Mouse (Mus musculus) layer of hippocampus, adult 9-10 months (tissue): Measurements from ENCODE around the gene Hnf1a.

Experiments
- DNase-seq: peaks from one replicate; pipeline ENCODE4 v3.0.0; 2022; ENCODE audit warnings: low spot score

Gene Hnf1a

DNA sequence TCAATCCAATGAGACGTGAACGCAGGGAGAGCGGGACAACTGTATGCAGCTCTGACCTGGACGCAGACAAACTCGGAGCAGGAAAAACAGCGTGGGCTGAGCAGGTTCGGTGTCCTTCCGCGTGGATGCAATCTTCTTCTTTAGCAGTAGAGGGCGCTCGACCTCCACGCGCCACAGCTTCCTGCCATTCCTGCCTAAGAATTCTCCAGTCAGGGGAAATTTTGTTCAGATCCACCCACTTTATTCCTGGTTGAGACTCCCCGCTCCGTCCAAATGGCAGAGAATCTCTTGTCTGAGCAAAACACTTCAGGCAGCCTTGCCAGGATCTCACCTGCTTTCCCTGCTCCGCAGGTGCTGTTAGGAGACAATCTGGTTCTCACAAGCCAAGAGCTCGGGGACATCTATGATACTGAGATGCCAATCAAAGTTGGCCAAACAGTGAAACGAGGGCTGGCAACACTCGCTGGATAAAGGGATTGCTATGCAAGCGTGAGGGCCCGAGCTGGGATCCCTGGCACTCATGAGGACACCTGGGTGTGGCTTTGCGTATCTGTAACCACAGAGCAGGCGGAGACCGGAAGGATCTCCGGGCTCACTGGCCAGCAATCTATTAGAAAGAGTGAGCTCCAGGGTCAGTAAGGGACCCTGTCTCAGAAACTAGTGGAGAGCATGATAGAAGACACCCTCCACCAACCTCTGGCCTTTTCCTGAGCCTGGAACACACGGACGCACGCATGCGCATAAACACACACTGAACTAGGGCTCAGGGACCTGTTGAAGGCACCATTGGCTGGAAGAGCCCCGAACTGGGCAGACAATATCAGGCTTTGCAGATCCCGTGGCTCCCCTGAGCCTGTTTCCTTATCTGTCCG, 8.6 kb upstream of the Hnf1a start:
- DNase-seq: peak; percentile 67

- DNase-seq: no peak
Measured at GRCm38 (mm10) chr5:114978888-114979249, 8.0 kb upstream of the Hnf1a start.

GRCm38 (mm10) chr5:114978473-114978872, 7.6 kb upstream of the Hnf1a start:
- DNase-seq: no peak

- DNase-seq: no peak
Measured at GRCm38 (mm10) chr5:114976935-114977334, 6.0 kb upstream of the Hnf1a start.

DNA sequence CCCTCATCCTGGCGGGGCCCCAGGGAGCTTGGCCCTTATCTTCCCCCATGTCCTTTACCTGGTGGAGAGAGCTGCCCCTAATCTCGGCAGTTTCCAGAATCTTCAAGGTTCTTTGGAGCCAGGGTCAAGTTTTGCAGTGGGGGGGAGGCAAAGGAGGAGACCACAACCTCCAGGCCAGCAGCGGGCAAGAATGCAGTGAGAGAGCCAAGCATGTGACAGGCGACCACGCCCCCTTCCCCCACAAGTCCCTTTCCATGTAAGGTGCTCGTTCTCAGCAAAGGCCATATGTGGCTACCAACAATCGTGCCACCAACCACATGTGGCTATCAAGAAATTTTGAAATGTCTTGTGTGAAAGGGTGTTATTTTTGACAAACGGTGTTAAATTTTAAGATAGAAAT, 2.2 kb upstream of the Hnf1a start:
- DNase-seq: no peak

DNA sequence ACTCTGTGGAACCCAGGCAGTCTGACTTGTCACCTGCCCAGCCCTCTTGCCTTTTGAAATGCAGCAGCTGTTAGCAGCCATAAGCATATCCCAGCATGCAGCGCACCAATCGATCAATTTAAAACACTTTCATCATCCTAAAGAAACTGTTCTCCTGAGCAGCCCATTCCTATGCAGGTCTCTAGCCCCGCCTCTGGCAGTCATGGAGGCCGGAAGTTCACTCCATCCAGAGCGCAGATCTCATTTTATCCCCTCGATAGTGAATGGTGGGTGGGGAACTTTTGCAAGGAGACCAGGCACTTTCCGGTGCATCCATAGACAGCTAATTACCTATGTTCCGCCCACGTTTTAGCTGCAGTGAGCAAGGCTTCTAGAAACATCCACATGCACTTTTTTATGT, 1.3 kb upstream of the Hnf1a start:
- DNase-seq: no peak

- no peak for DNase-seq
Measured at GRCm38 (mm10) chr5:114969609-114970215, 1.2 kb downstream of the Hnf1a start.

- no peak for DNase-seq
Measured at GRCm38 (mm10) chr5:114969064-114969463, 1.8 kb downstream of the Hnf1a start.

GRCm38 (mm10) chr5:114968651-114969050, 2.2 kb downstream of the Hnf1a start:
- DNase-seq: no peak

GRCm38 (mm10) chr5:114967523-114968268, 3.2 kb downstream of the Hnf1a start:
- DNase-seq: no peak

GRCm38 (mm10) chr5:114964967-114965898, 5.7 kb downstream of the Hnf1a start:
- no peak for DNase-seq

DNA sequence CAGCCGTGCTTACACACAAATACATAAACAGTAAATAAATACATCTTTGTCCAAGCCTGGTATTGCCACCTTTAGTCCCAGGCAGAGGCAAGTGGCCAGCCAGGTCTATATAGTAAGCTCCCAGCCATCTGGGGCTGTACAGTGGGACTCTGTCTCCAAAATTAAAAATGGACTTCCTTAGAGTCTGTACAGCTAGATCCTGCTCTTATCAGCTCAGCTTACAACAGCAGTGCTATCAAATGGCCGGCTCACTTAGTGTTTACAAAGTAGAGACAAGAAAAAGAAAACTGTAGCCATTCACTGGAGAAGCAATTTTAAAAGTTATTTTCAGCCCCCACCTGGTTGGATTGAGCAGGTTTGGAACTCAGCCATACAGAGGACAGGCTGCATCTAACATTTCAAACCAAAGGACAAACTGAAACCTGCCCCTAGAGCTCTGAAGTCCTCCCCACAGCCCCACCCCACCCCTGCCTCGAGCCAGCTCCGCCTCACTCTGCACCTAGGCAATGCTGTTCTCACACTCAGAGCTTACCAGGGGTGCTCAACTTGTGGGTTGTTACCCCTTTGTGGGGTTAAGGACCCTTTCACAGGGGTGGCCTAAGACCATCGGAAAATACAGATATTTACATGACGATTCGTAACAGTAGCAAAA, 6.5 kb downstream of the Hnf1a start:
- DNase-seq: no peak

GRCm38 (mm10) chr5:114961590-114962360, 9.1 kb downstream of the Hnf1a start:
- DNase-seq: no peak

DNA sequence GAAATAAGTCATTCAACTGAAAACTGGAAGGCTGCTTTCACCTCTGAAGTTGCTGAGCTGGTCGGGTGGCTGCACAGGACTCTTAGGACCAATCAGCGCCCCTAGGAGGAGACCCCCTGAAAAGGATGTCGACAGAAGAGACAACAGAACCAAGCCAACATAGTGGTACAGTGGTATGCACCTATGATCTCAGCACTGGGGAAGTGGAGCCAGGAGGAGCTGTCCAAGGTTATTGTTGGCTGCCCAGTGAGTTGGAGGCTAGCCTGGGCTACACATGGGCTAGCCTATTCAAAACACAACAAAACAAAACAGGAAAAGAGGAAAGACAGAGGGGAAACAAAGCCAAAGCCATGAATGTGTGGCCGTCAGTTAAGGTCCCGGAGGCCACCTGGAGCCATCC, 12.8 kb downstream of the Hnf1a start:
- no peak for DNase-seq

DNA sequence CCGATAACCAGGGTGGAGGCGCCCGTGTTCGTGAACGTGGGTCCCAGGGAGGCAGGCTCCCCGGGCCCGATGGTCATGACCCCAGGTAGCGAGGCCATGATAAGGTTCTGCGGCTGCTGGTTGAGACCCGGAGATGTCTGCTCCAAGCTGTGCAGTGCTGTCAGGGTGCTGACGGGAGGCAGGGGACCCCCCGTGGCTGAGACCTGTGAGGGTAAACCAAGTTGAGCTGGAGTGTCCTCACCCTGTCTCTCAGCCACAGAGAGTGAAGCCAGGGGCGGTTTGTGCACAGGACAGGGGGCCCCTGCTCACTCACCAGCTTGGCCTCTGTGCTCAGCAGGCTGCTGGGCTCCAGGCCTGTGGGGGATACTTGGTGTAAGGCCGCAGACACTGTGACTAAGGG, 17.6 kb downstream of the Hnf1a start:
- no peak for DNase-seq

GRCm38 (mm10) chr5:114951279-114951880, 19.5 kb downstream of the Hnf1a start:
- no peak for DNase-seq

DNA sequence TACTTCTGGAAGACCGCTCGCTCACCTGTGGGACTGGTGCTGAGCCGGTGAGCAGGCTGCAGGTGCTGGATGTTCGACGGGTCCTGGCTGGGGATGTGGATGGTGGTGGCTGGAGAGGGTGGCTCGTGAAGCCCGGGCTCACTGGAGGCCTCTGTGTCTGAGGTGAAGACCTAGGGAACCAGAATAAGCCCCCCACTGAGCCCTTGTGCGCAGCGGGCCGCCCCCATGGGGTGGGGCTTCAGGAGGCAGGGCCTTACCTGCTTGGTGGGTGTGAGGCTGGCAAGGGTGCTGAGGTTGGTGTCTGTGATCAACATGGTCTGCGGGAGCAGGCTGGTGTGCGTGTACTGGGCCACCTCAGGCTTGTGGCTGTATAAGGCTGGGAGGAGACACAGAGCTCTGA, 20.2 kb downstream of the Hnf1a start:
- DNase-seq: no peak

DNA sequence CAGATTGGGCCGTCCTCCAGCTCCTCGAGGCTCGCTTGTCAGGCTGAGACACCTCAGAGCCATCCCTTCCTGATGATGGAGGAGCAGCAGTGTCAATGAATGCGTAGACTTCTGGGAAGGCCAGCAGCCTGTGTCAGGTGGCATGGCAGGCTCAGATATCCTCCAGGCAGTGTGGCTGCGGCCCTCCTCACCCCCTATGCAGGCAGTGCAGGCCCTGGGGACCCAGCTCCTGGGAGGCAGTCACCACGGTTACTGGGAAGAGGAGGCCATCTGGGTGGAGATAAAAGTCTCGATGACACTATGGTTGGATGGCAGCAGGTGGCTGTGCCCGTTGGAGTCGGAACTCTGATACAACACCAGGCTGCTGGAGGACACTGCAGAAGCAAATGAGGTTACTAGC, 21.1 kb downstream of the Hnf1a start:
- no peak for DNase-seq

DNA sequence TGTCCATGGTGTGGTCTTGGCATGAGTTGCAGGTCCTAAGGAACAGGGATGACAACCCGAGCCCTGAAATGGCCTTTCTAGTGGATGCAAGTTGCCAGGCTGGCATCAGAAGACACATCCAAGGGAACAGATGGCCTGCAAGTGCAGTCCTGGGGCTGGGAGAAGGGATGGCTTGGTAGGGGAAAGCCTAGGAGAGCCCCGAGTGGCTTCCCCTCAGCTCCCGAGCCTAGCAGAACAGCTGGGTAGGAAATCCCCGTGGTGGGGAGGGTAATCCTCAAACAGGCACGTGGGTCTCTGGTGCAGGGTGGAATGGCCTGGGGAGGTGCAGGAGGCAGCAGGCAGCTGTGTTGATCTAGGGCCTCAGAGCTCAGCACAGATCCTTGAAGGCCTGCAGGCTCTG, 21.6 kb downstream of the Hnf1a start:
- no peak for DNase-seq

- DNase-seq: no peak
Measured at GRCm38 (mm10) chr5:114948891-114949290, 22.0 kb downstream of the Hnf1a start.
